Mouse (Mus musculus) liver, embryonic 13.5 days (tissue): ENCODE results near the gene Abca1. TPM values are rescaled to one million over a fixed set of nuclear protein-coding genes. Genes with fewer than 3 reads are reported as not detected.

ENCODE experiments used
- ATAC-seq: fragments of 200-750 bp; cut with Nextera tagmentation; 2 replicates; pipeline ENCODE4 v1.8.0; 2017; ENCODE audit warnings: low read depth, mild to moderate bottlenecking, moderate number of reproducible peaks, moderate library complexity
- DNase-seq: peaks from one replicate; pipeline ENCODE4 v3.0.0; 2022
- H3K27ac ChIP-seq: fragments of 300-500 bp; sonication (generic); 2 replicates; pipeline ENCODE4 v1.5.1; 2015; ENCODE audit warnings: moderate library complexity, mild to moderate bottlenecking, inconsistent platforms
- H3K27me3 ChIP-seq: fragments of 300-500 bp; sonication (generic); 2 replicates; pipeline ENCODE4 v1.6.1; 2015; ENCODE audit warnings: mild to moderate bottlenecking, inconsistent platforms
- H3K36me3 ChIP-seq: fragments of 300-500 bp; sonication (generic); 2 replicates; pipeline ENCODE4 v1.6.1; 2015; ENCODE audit warnings: mild to moderate bottlenecking, inconsistent platforms
- H3K4me1 ChIP-seq: fragments of 300-500 bp; sonication (generic); replicated peaks from 2 replicates; pipeline ENCODE4 v1.6.1; 2015; ENCODE audit warnings: inconsistent platforms
- H3K4me2 ChIP-seq: fragments of 300-500 bp; sonication (generic); 2 replicates; pipeline ENCODE4 v1.6.1; 2015; ENCODE audit warnings: inconsistent platforms, mild to moderate bottlenecking, moderate library complexity
- H3K4me3 ChIP-seq: fragments of 300-500 bp; sonication (generic); replicated peaks from 2 replicates; pipeline ENCODE4 v1.5.1; 2015; ENCODE audit warnings: mild to moderate bottlenecking, inconsistent platforms
- H3K9ac ChIP-seq: fragments of 300-500 bp; sonication (generic); 2 replicates; pipeline ENCODE4 v1.6.1; 2015; ENCODE audit warnings: mild to moderate bottlenecking, inconsistent platforms
- H3K9me3 ChIP-seq: fragments of 300-500 bp; sonication (generic); replicated peaks from 2 replicates; pipeline ENCODE4 v1.6.1; 2016; ENCODE audit warnings: inconsistent platforms
- WGBS: fragments of 180-500 bp; shearing (Covaris S2); methylation state at CpG from one replicate; pipeline ENCODE4 v1.1.7; 2015; ENCODE audit not compliant: insufficient replicate concordance; 5-methylcytosine and 5-hydroxymethylcytosine counted together
- polyA plus RNA-seq: library from polyadenylated mRNA; unstranded; fragments of >200 nt; fragmentation: Nextera tagmentation; extraction: Ambion mirVana; gene quantifications from 2 replicates; pipeline ENCODE4 v1.2.1, GENCODE M21; 2015

The Abca1 gene
- polyA plus RNA-seq: 6.5 and 8.4 TPM in 2 replicates

GRCm38 (mm10) chr4:53159767-53160166, at the start of gene Abca1:
Gene Abca1, minus strand, starts transcription at chr4:53159895.
- WGBS: under 1% methylated on average over 37 of the region's 37 CpGs
- H3K9me3 ChIP-seq: no peaks in the 10 kb centered on the region
- H3K27ac ChIP-seq: peak within 1 kb of the TSS; percentile 23; the same call in 1 of the 2 replicates
- peak; percentile 87 for ATAC-seq
- H3K9ac ChIP-seq: peak within 1 kb of the TSS; percentile 63
- peak; percentile 56 for DNase-seq
- peaks cover 17% of the 10 kb centered on the region for H3K4me1 ChIP-seq
- H3K36me3 ChIP-seq: no peaks in the 10 kb centered on the region
- H3K27me3 ChIP-seq: peaks cover 17% of the 10 kb centered on the region
- H3K4me2 ChIP-seq: peak within 1 kb of the TSS; percentile 78
- H3K4me3 ChIP-seq: peak within 1 kb of the TSS; percentile 63

- Histone ChIP-seq H3K9ac (no peak overlapping the region), H3K4me2 (no peak overlapping the region), H3K9me3 (no peaks in the 10 kb centered on the region), H3K27ac (no peak overlapping the region), H3K27me3 (no peaks in the 10 kb centered on the region), H3K4me1 (0 out of 2 replicates have a peak, but pooled peaks cover 3% of the 10 kb centered on the region), H3K4me3 (no peak overlapping the region), H3K36me3 (no peaks in the 10 kb centered on the region)
- DNase-seq (no peak), ATAC-seq (no peak)
- 63% methylated on average over 7 of the region's 7 CpGs for WGBS
Measured at GRCm38 (mm10) chr4:53204482-53204881, 44.8 kb upstream of the Abca1 start.

GRCm38 (mm10) chr4:53203595-53204400, 44.1 kb upstream of the Abca1 start:
- no peaks in the 10 kb centered on the region for H3K9me3 ChIP-seq
- 0 out of 2 replicates have a peak, but pooled peaks cover 3% of the 10 kb centered on the region for H3K4me1 ChIP-seq
- DNase-seq (no peak), ATAC-seq (no peak)
- H3K27ac ChIP-seq: no peak overlapping the region
- no peak overlapping the region for H3K9ac ChIP-seq
- no peak overlapping the region for H3K4me2 ChIP-seq
- no peaks in the 10 kb centered on the region for H3K36me3 ChIP-seq
- H3K27me3 ChIP-seq: no peaks in the 10 kb centered on the region
- H3K4me3 ChIP-seq: no peak overlapping the region
- WGBS: 51% methylated on average over 15 of the region's 15 CpGs

GRCm38 (mm10) chr4:53200276-53200675, 40.6 kb upstream of the Abca1 start:
- H3K4me1 ChIP-seq: peaks cover 11% of the 10 kb centered on the region; the same call in 1 of the 2 replicates
- no peak overlapping the region for H3K4me2 ChIP-seq
- ATAC-seq (no peak), DNase-seq (no peak)
- H3K4me3 ChIP-seq: no peak overlapping the region
- no peak overlapping the region for H3K9ac ChIP-seq
- WGBS: 74% methylated on average over 1 of the region's 1 CpGs
- H3K36me3 ChIP-seq: no peaks in the 10 kb centered on the region
- no peaks in the 10 kb centered on the region for H3K27me3 ChIP-seq
- no peak overlapping the region for H3K27ac ChIP-seq
- H3K9me3 ChIP-seq: no peaks in the 10 kb centered on the region

- no peaks in the 10 kb centered on the region for H3K9me3 ChIP-seq
- DNase-seq (no peak), ATAC-seq (no peak)
- H3K4me2 ChIP-seq: no peak overlapping the region
- H3K9ac ChIP-seq: no peak overlapping the region
- no peaks in the 10 kb centered on the region for H3K36me3 ChIP-seq
- H3K4me1 ChIP-seq: peaks cover 8% of the 10 kb centered on the region; the same call in 1 of the 2 replicates
- H3K27ac ChIP-seq: no peak overlapping the region
- H3K27me3 ChIP-seq: no peaks in the 10 kb centered on the region
- 78% methylated on average over 4 of the region's 4 CpGs for WGBS
- no peak overlapping the region for H3K4me3 ChIP-seq
Measured at GRCm38 (mm10) chr4:53197842-53198241, 38.1 kb upstream of the Abca1 start.

GRCm38 (mm10) chr4:53196058-53196771, 36.5 kb upstream of the Abca1 start:
- peak overlapping the region; percentile 51 for H3K4me2 ChIP-seq
- WGBS: 21% methylated on average over 24 of the region's 24 CpGs
- peak overlapping the region; percentile 42 for H3K4me3 ChIP-seq
- H3K9me3 ChIP-seq: no peaks in the 10 kb centered on the region
- H3K4me1 ChIP-seq: peaks cover 8% of the 10 kb centered on the region; the same call in 1 of the 2 replicates
- H3K27me3 ChIP-seq: no peaks in the 10 kb centered on the region
- H3K36me3 ChIP-seq: no peaks in the 10 kb centered on the region
- ATAC-seq: peak; percentile 91
- H3K9ac ChIP-seq: no peak overlapping the region
- no peak overlapping the region for H3K27ac ChIP-seq
- DNase-seq: peak; percentile 67

- ATAC-seq: no peak
- WGBS: 15% methylated on average over 4 of the region's 4 CpGs
Measured at GRCm38 (mm10) chr4:53187071-53187470, 27.4 kb upstream of the Abca1 start.

GRCm38 (mm10) chr4:53186573-53186972, 26.9 kb upstream of the Abca1 start:
- DNase-seq: no peak
- no peak for ATAC-seq
- Histone ChIP-seq H3K9ac (no peak overlapping the region), H3K9me3 (no peaks in the 10 kb centered on the region), H3K4me2 (no peak overlapping the region), H3K4me1 (no peaks in the 10 kb centered on the region), H3K4me3 (no peak overlapping the region), H3K27ac (no peak overlapping the region), H3K36me3 (no peaks in the 10 kb centered on the region), H3K27me3 (no peaks in the 10 kb centered on the region)
- 51% methylated on average over 4 of the region's 4 CpGs for WGBS

More at GRCm38 (mm10) chr4:53187071-53187470, 27.4 kb upstream of the Abca1 start:
- Histone ChIP-seq H3K27ac (no peak overlapping the region), H3K36me3 (no peaks in the 10 kb centered on the region), H3K27me3 (no peaks in the 10 kb centered on the region), H3K9me3 (no peaks in the 10 kb centered on the region), H3K9ac (no peak overlapping the region), H3K4me3 (no peak overlapping the region), H3K4me1 (no peaks in the 10 kb centered on the region), H3K4me2 (no peak overlapping the region)
- DNase-seq: peak; percentile 3

GRCm38 (mm10) chr4:53186141-53186540, 26.4 kb upstream of the Abca1 start:
- no peak overlapping the region for H3K4me2 ChIP-seq
- no peaks in the 10 kb centered on the region for H3K9me3 ChIP-seq
- H3K27ac ChIP-seq: no peak overlapping the region
- WGBS: 63% methylated on average over 4 of the region's 4 CpGs
- H3K4me1 ChIP-seq: no peaks in the 10 kb centered on the region
- H3K9ac ChIP-seq: no peak overlapping the region
- no peak overlapping the region for H3K4me3 ChIP-seq
- ATAC-seq: no peak
- no peaks in the 10 kb centered on the region for H3K27me3 ChIP-seq
- no peaks in the 10 kb centered on the region for H3K36me3 ChIP-seq
- no peak for DNase-seq

GRCm38 (mm10) chr4:53181479-53181878, 21.8 kb upstream of the Abca1 start:
- Histone ChIP-seq H3K4me2 (no peak overlapping the region), H3K4me3 (no peak overlapping the region), H3K27ac (no peak overlapping the region), H3K4me1 (no peaks in the 10 kb centered on the region), H3K9ac (no peak overlapping the region), H3K9me3 (no peaks in the 10 kb centered on the region), H3K36me3 (no peaks in the 10 kb centered on the region), H3K27me3 (no peaks in the 10 kb centered on the region)
- WGBS: 51% methylated on average over 6 of the region's 6 CpGs
- DNase-seq: no peak
- ATAC-seq: no peak

GRCm38 (mm10) chr4:53179308-53179820, 19.7 kb upstream of the Abca1 start:
- Histone ChIP-seq H3K9me3 (no peaks in the 10 kb centered on the region), H3K4me1 (no peaks in the 10 kb centered on the region), H3K4me3 (no peak overlapping the region), H3K4me2 (no peak overlapping the region), H3K36me3 (no peaks in the 10 kb centered on the region), H3K27ac (no peak overlapping the region), H3K27me3 (no peaks in the 10 kb centered on the region), H3K9ac (no peak overlapping the region)
- no peak for ATAC-seq
- WGBS: 62% methylated on average over 10 of the region's 10 CpGs
- DNase-seq: no peak
